Mouse (Mus musculus) midbrain, embryonic 16.5 days (tissue): Measurements from ENCODE around the gene Slc22a4. TPM values are rescaled to one million over a fixed set of nuclear protein-coding genes. Genes with fewer than 3 reads are reported as not detected.

Experiments used
- polyA plus RNA-seq: library from polyadenylated mRNA; unstranded; fragments of >200 nt; fragmentation: Nextera tagmentation; extraction: Ambion mirVana; gene quantifications from 2 replicates; pipeline ENCODE4 v1.2.1, GENCODE M21; 2015

Slc22a4 gene
- polyA plus RNA-seq, 1 experiment from 2014 or later: 6.5 TPM

Other genes starting within 250 kb of the Slc22a4 start
- gene Gm12216, start 168.8 kb downstream of the Slc22a4 start, polyA plus RNA-seq: 0.31 and 0.39 TPM in 2 replicates
- gene Slc22a5, start 136.4 kb downstream of the Slc22a4 start, polyA plus RNA-seq: 10.1 and 11.0 TPM in 2 replicates
- gene Slc22a21, start 47.8 kb downstream of the Slc22a4 start, polyA plus RNA-seq: 4.0 and 4.6 TPM in 2 replicates
- gene Pdlim4, start 40.9 kb upstream of the Slc22a4 start, polyA plus RNA-seq: 20.5 and 26.7 TPM in 2 replicates
- gene P4ha2, start 72.0 kb upstream of the Slc22a4 start, polyA plus RNA-seq: 9.6 and 9.7 TPM in 2 replicates
- not detected in 2 replicates for gene Csf2, start 221.6 kb upstream of the Slc22a4 start, polyA plus RNA-seq
- not detected in 2 replicates for gene Il3, start 239.2 kb upstream of the Slc22a4 start, polyA plus RNA-seq